Mouse (Mus musculus) olfactory bulb, adult 2 months (tissue): ENCODE measurements around the gene Bach2. TPM values are rescaled to one million over a fixed set of nuclear protein-coding genes. Genes with fewer than 3 reads are reported as not detected.

Experiments used
- H3K27ac ChIP-seq: fragments of 200-500 bp; 2 replicates; pipeline ENCODE4 v1.5.1; 2012; ENCODE audit warnings: low read depth, low read length; ENCODE audit not compliant: insufficient read depth
- H3K4me1 ChIP-seq: fragments of 200-500 bp; 2 replicates; pipeline ENCODE4 v1.6.1; 2012; ENCODE audit warnings: low read length; ENCODE audit not compliant: control insufficient read depth, insufficient read depth
- H3K4me3 ChIP-seq: fragments of 200-500 bp; 2 replicates; pipeline ENCODE4 v1.5.1; 2012; ENCODE audit warnings: mild to moderate bottlenecking, low read depth, low read length, moderate library complexity; ENCODE audit not compliant: insufficient read depth
- CTCF ChIP-seq: fragments of 200-500 bp; IDR thresholded peaks from 2 replicates; pipeline ENCODE4 v1.5.1; 2012; ENCODE audit warnings: low read depth, mild to moderate bottlenecking, low read length, moderate library complexity; ENCODE audit not compliant: insufficient read depth
- POLR2A ChIP-seq: fragments of 200-500 bp; IDR thresholded peaks from 2 replicates; pipeline ENCODE4 v1.6.1; 2012; ENCODE audit warnings: mild to moderate bottlenecking, low read depth, low read length, moderate library complexity; ENCODE audit not compliant: insufficient read depth
- WGBS: fragments of 180-500 bp; shearing (Covaris S2); methylation state at CpG from one replicate; pipeline ENCODE4 v1.1.7; 2018; 5-methylcytosine and 5-hydroxymethylcytosine counted together
- polyA plus RNA-seq: library from polyadenylated mRNA; stranded (reverse); fragments of >200 nt; gene quantifications from 2 replicates; pipeline ENCODE4 v1.2.4, GENCODE M21; 2012; ENCODE audit warnings: low replicate concordance; ENCODE audit not compliant: missing spikeins, insufficient read depth, insufficient read length

Bach2 gene
- polyA plus RNA-seq, 1 experiment = not detected

DNA sequence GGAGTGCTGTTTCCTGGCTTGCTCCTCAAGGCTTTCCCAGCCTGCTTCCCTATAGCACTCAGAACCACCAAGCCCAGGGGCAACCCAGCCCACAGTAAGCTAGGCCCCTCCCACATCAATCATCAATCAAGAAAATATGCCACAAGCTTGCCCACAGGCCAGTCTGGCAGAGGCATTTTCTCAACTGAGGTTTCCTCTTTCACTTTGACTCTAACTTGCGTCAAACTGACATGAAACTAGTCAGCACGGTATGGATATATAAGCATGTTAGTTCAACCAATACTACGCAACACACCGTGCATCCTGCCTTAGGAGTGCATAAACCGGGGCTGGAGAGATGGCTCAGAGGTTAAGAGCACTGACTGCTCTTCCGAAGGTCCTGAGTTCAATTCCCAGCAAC lies 349.6 kb downstream of the Bach2 start:
- H3K4me3 ChIP-seq = no peak overlapping the region
- H3K27ac ChIP-seq = no peak overlapping the region
- no peaks in the 10 kb centered on the region; the same call in 1 of the 2 replicates for H3K4me1 ChIP-seq
- WGBS = 93% methylated on average over 6 of the region's 6 CpGs
- TF ChIP-seq POLR2A = no peak
- TF ChIP-seq CTCF = no peak

DNA sequence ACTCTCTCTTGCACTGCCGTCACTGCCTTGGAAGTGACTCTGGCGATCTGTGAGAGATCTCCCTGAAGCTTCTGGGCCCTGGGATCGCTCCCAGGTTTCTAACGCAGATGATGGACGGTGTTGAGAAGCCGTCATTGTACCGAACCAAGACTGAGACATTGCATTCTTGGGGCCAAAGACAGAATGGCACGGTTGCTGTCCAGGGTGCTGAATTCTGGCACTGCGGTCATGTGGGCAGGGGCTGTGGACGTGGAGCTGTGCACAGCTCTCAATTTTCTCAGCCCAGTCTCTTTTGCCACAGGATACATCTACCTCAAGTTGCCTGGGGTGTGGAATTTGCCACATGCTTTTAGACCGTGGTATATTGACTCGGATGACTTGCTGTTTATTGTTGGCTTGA lies 362.5 kb downstream of the Bach2 start:
- H3K4me3 ChIP-seq = no peak overlapping the region
- H3K27ac ChIP-seq = no peak overlapping the region
- WGBS = 30% methylated on average over 12 of the region's 12 CpGs
- no peaks in the 10 kb centered on the region for H3K4me1 ChIP-seq
- TF ChIP-seq POLR2A (no peak), CTCF (no peak)

DNA sequence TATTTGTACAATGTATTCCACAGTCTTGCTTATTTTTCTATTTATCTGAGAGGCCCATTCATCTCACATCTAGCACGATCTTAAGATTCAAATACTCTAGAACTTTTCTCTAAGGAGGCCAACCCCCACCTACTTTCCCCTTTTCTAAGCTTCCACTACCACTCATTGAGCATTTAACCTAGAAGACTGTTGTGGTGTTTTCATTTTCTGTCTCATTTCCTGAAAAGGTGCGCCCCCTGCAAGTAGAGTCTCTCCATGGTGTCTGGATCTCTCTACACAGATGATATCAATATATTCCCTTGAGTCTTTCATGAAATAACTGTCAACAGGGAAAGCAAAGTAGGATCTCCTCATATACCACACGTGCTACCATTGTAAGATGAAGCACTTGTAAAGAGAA lies 364.1 kb downstream of the Bach2 start, which contains the start of gene Gja10:
Gja10 (minus strand) TSS at position 101 of the 400 bp plus-strand sequence.
- H3K27ac ChIP-seq = no peak within 1 kb of the TSS
- 70% methylated on average over 3 of the region's 3 CpGs for WGBS
- H3K4me1 ChIP-seq = no peaks in the 10 kb centered on the region
- no peak for TF ChIP-seq CTCF
- TF ChIP-seq POLR2A = no peak
- no peak within 1 kb of the TSS for H3K4me3 ChIP-seq

- no peak for TF ChIP-seq CTCF
- peak; percentile 47; the same call in 1 of the 2 replicates for TF ChIP-seq POLR2A
These were observed 376.7 kb downstream of the Bach2 start, which contains the start of gene Casp8ap2 for GRCm38 (mm10) chr4:32615034-32615881. TSS of gene Casp8ap2 (plus strand) at chr4:32615451.

GRCm38 (mm10) chr4:32621637-32622036 lies 383.0 kb downstream of the Bach2 start:
- Histone ChIP-seq H3K4me1 (no peaks in the 10 kb centered on the region), H3K27ac (no peak overlapping the region), H3K4me3 (no peak overlapping the region)
- no peak for TF ChIP-seq POLR2A
- no peak for TF ChIP-seq CTCF

More at GRCm38 (mm10) chr4:32615034-32615881, 376.7 kb downstream of the Bach2 start, which contains the start of gene Casp8ap2:
- Histone ChIP-seq H3K4me1 (no peaks in the 10 kb centered on the region), H3K4me3 (peak within 1 kb of the TSS; percentile 81), H3K27ac (peak within 1 kb of the TSS; percentile 58; the same call in 1 of the 2 replicates)
- WGBS = under 1% methylated on average over 67 of the region's 67 CpGs
